Mouse (Mus musculus) hindbrain, embryonic 16.5 days (tissue): ENCODE data around the gene Wwc1. TPM values are rescaled to one million over a fixed set of nuclear protein-coding genes. Genes with fewer than 3 reads are reported as not detected.

Experiments
- polyA plus RNA-seq: library from polyadenylated mRNA; unstranded; fragments of >200 nt; fragmentation: Nextera tagmentation; extraction: Ambion mirVana; gene quantifications from 2 replicates; pipeline ENCODE4 v1.2.1, GENCODE M21; 2015

The Wwc1 gene
- polyA plus RNA-seq, 1 experiment from 2014 or later, result 7.8 TPM

Other genes starting within 250 kb of the Wwc1 start
- 16.6 and 18.4 TPM in 2 replicates for gene Pank3, start 211.0 kb downstream of the Wwc1 start, polyA plus RNA-seq
- gene Fbll1, start 181.6 kb downstream of the Wwc1 start, polyA plus RNA-seq, result 4.8 and 12.2 TPM in 2 replicates
- gene Rars, start 146.0 kb downstream of the Wwc1 start, polyA plus RNA-seq, result 64.9 and 70.3 TPM in 2 replicates